25 mouse cellular contexts compared by ENCODE assay signal in the genomic region with DNA sequence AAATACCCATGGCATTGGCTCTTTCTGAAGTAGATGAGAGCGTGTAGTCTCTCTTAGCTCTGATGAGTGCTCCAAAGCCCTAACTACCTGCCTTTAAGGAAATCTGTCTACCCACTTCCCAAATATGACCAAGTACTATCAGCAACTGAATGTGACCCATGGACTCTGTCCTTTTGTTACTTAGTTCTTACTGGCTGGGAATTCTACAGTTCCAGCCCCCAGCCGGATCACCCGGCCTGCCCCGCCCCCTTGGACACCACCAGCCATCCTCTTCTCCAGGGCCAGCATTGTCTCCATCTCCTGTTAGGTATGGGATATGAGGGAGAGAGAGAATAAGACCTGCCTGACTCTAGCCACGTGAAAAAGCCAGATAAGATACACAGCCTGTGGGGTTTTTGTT. TPM values are rescaled to one million over a fixed set of nuclear protein-coding genes. Genes with fewer than 3 reads are reported as not detected.
DNase-seq lines count a peak whose midpoint lies in the region; ATAC-seq and TF ChIP-seq lines count a peak whose summit lies in the region.
"Had no signal": no experiment of that assay in that cellular context is flagged by ENCODE, and none has a peak within 500 bp of the region (broad histone marks: within the 10 kb centered on the region; RNA-seq: fewer than 3 reads in every experiment).

TSS of gene Slc27a5 (minus strand) at position 140 of the 400 bp plus-strand sequence.

- peak within 1 kb of the TSS; percentile 91 for H3K9ac ChIP-seq in liver, adult 2 months (ENCODE audit: low read depth, low read length)
- no peak within 1 kb of the TSS for H3K9ac ChIP-seq in liver, embryonic 11.5 days (ENCODE audit: low read depth, low read length)
- no peak within 1 kb of the TSS for H3K9ac ChIP-seq in liver, embryonic 13.5 days
- H3K9ac ChIP-seq in liver, postnatal 0 days (replicated peaks): peak within 1 kb of the TSS; percentile 58
- H3K9ac ChIP-seq: embryonic facial prominence, embryonic 15.5 days; forebrain, embryonic 15.5 days; hindbrain, embryonic 12.5 days had no signal

- DNase-seq in liver, adult 2 months (ENCODE audit: extremely low read depth, low read depth, low spot score): peak; percentile 97
- DNase-seq in liver: no peak
- no peak for DNase-seq in liver, embryonic 11.5 days (ENCODE audit: low spot score)
- DNase-seq in liver, embryonic 13.5 days: no peak
- DNase-seq in liver, postnatal 0 days: peak; percentile 59
- no peak for DNase-seq in left cerebral cortex, postnatal 4 days
- no peak for DNase-seq in gastrocnemius, adult 8-10 months (ENCODE audit: low spot score in 2 of 2)
- DNase-seq: adrenal gland, postnatal 36 days; cerebellum, adult 2 months; cerebellum, postnatal 14 days; embryo, embryonic 11 days; gastrocnemius, postnatal 10 days; heart, adult 18-20 months; heart, postnatal 10 days; heart, postnatal 4 days had no signal

- H3K79me2 ChIP-seq in liver, adult 2 months (ENCODE audit: control insufficient read depth, insufficient read depth, low read length): peaks cover 4% of the 10 kb centered on the region; the same call in 1 of the 2 replicates

- H3K27ac ChIP-seq in liver, adult 2 months (replicated peaks; ENCODE audit: insufficient read depth, low read depth, low read length): peak within 1 kb of the TSS; percentile 98
- no peak within 1 kb of the TSS for H3K27ac ChIP-seq in liver, embryonic 11.5 days (ENCODE audit: low read depth, low read length)
- no peak within 1 kb of the TSS for H3K27ac ChIP-seq in liver, embryonic 13.5 days
- peak within 1 kb of the TSS; percentile 85 for H3K27ac ChIP-seq in liver, postnatal 0 days (ENCODE audit: low read depth)
- H3K27ac ChIP-seq: embryonic facial prominence, embryonic 15.5 days; forebrain, embryonic 15.5 days; heart, embryonic 10.5 days; hindbrain, embryonic 12.5 days had no signal

- peak within 1 kb of the TSS; percentile 93 for H3K4me3 ChIP-seq in liver, adult 2 months (ENCODE audit: insufficient read depth, low read depth, low read length)
- no peak within 1 kb of the TSS for H3K4me3 ChIP-seq in liver, embryonic 11.5 days (ENCODE audit: low read depth, low read length)
- H3K4me3 ChIP-seq in liver, embryonic 13.5 days (replicated peaks): no peak within 1 kb of the TSS
- H3K4me3 ChIP-seq in liver, postnatal 0 days (ENCODE audit: low read depth, low read length): peak within 1 kb of the TSS; percentile 34
- H3K4me3 ChIP-seq: embryonic facial prominence, embryonic 15.5 days; forebrain, embryonic 15.5 days; heart, embryonic 10.5 days; hindbrain, embryonic 12.5 days had no signal

- WGBS in liver, adult 2 months: 15% methylated on average over 5 of the region's 5 CpGs
- 68% methylated on average over 5 of the region's 5 CpGs for WGBS in liver, embryonic 11.5 days
- WGBS in liver, embryonic 13.5 days (ENCODE audit: insufficient replicate concordance): 53% methylated on average over 5 of the region's 5 CpGs
- 48% methylated on average over 5 of the region's 5 CpGs for WGBS in liver, postnatal 0 days (ENCODE audit: insufficient replicate concordance)

- intact Hi-C loops in left cerebral cortex, postnatal 4 days (cut with DNase I): no loop called here

- ATAC-seq in liver, embryonic 11.5 days (replicated peaks; ENCODE audit: low FRiP score): 0 out of 2 replicates have a peak, but pooled peaks have one; percentile 29
- peak; percentile 53 for ATAC-seq in liver, embryonic 13.5 days (ENCODE audit: low read depth)
- ATAC-seq in liver, postnatal 0 days: peak; percentile 78
- ATAC-seq: CD4-positive, CD25-positive, alpha-beta regulatory T cell, adult 4 months; forebrain, embryonic 15.5 days; hindbrain, embryonic 16.5 days had no signal

- no peaks in the 10 kb centered on the region for H3K27me3 ChIP-seq in liver, adult 2 months (ENCODE audit: control insufficient read depth, insufficient read depth, low read length)
- H3K27me3 ChIP-seq in liver, embryonic 11.5 days (replicated peaks; ENCODE audit: control insufficient read depth, insufficient read depth, low read length): no peaks in the 10 kb centered on the region
- no peaks in the 10 kb centered on the region for H3K27me3 ChIP-seq in liver, embryonic 13.5 days
- no peaks in the 10 kb centered on the region for H3K27me3 ChIP-seq in liver, postnatal 0 days (ENCODE audit: insufficient read depth, low read length)
- H3K27me3 ChIP-seq: embryonic facial prominence, embryonic 15.5 days; forebrain, embryonic 15.5 days; hindbrain, embryonic 12.5 days had no signal

- TF ChIP-seq CTCF in liver, adult 2 months (IDR thresholded peaks at IDR 0.05; ENCODE audit: low read depth, low read length): no peak
- TF ChIP-seq CTCF in liver, postnatal 0 days (IDR thresholded peaks at IDR 0.05; ENCODE audit: low read depth): no peak

- TF ChIP-seq EP300 in liver, postnatal 0 days (IDR thresholded peaks at IDR 0.05; ENCODE audit: low read depth): peak; percentile 38; the same call in 1 of the 2 replicates

- H3K9me3 ChIP-seq in liver, embryonic 11.5 days (ENCODE audit: control insufficient read depth, low read length): no peaks in the 10 kb centered on the region
- no peaks in the 10 kb centered on the region for H3K9me3 ChIP-seq in liver, embryonic 13.5 days (replicated peaks)
- no peaks in the 10 kb centered on the region for H3K9me3 ChIP-seq in liver, postnatal 0 days (ENCODE audit: low read length)
- H3K9me3 ChIP-seq: embryonic facial prominence, embryonic 15.5 days; forebrain, embryonic 15.5 days; G1E; heart, embryonic 10.5 days; hindbrain, embryonic 12.5 days had no signal

- no peak for TF ChIP-seq POLR2A in liver, adult 2 months (IDR thresholded peaks at IDR 0.05; ENCODE audit: extremely low read depth, insufficient read depth, low read length)

- peaks cover 18% of the 10 kb centered on the region for H3K4me1 ChIP-seq in liver, adult 2 months (ENCODE audit: control insufficient read depth, insufficient read depth, low read length)
- no peaks in the 10 kb centered on the region for H3K4me1 ChIP-seq in liver, embryonic 11.5 days (replicated peaks; ENCODE audit: control insufficient read depth, insufficient read depth, low read length)
- peaks cover 11% of the 10 kb centered on the region; the same call in 1 of the 2 replicates for H3K4me1 ChIP-seq in liver, embryonic 13.5 days (replicated peaks)
- no peaks in the 10 kb centered on the region for H3K4me1 ChIP-seq in liver, postnatal 0 days (ENCODE audit: insufficient read depth)
- H3K4me1 ChIP-seq: embryonic facial prominence, embryonic 15.5 days; forebrain, embryonic 15.5 days; heart, embryonic 10.5 days; hindbrain, embryonic 12.5 days had no signal

- H3K4me2 ChIP-seq in liver, embryonic 11.5 days: no peak within 1 kb of the TSS
- H3K4me2 ChIP-seq in liver, embryonic 13.5 days: no peak within 1 kb of the TSS; the same call in 1 of the 2 replicates
- H3K4me2 ChIP-seq in liver, postnatal 0 days (ENCODE audit: low read depth, low read length): peak within 1 kb of the TSS; percentile 68
- H3K4me2 ChIP-seq: embryonic facial prominence, embryonic 15.5 days; forebrain, embryonic 15.5 days; hindbrain, embryonic 12.5 days had no signal

- peaks cover 19% of the 10 kb centered on the region for H3K36me3 ChIP-seq in liver, adult 2 months (ENCODE audit: control insufficient read depth, insufficient read depth, low read length)
- no peaks in the 10 kb centered on the region for H3K36me3 ChIP-seq in liver, embryonic 11.5 days (ENCODE audit: control insufficient read depth, insufficient read depth, low read length)
- no peaks in the 10 kb centered on the region for H3K36me3 ChIP-seq in liver, embryonic 13.5 days
- H3K36me3 ChIP-seq in liver, postnatal 0 days (replicated peaks; ENCODE audit: insufficient read depth, low read length): 0 out of 2 replicates have a peak, but pooled peaks cover 5% of the 10 kb centered on the region
- H3K36me3 ChIP-seq: embryonic facial prominence, embryonic 15.5 days; heart, embryonic 10.5 days had no signal

RNA-seq across cellular contexts. Expression of gene Slc27a5, which starts in this region (rescaled TPM):
- total RNA-seq in liver, adult 2 months (2014; rRNA removed): 1,289 and 1,401 TPM in 2 replicates
- 1,497 and 1,713 TPM in 2 replicates for polyA plus RNA-seq in liver, adult 2 months (2012; rRNA removed)
- 0.52 and 1.1 TPM in 2 replicates for polyA plus RNA-seq in liver, embryonic 11.5 days (2014; fragmentation: Nextera tagmentation; extraction: Ambion mirVana)
- 4.5 and 4.9 TPM in 2 replicates for polyA plus RNA-seq in liver, embryonic 13.5 days (2015; fragmentation: Nextera tagmentation; extraction: Ambion mirVana)
- polyA plus RNA-seq in liver, postnatal 0 days (2015; fragmentation: Nextera tagmentation; extraction: Ambion mirVana): 103 and 122 TPM in 2 replicates
- total RNA-seq in left cerebral cortex, postnatal 4 days (2021): under 1 TPM; 0.32 to 0.36 TPM
- under 1 TPM in 1 of 4 experiments, not detected in 3; 0.16 TPM for total RNA-seq in gastrocnemius, adult 8-10 months (2022)
- total RNA-seq: common myeloid progenitor, adult 5-6 weeks; heart, adult 18-20 months; heart, postnatal 10 days; heart, postnatal 4 days had no signal
- polyA plus RNA-seq: embryonic facial prominence, embryonic 11.5 days; G1E; heart, embryonic 10.5 days; heart, embryonic 14.5 days had no signal

Comparison
In these comparisons a context has a peak if more than half of its experiments do, and no peak if none do; other contexts are left out.
1. RNA of gene Slc27a5 (total RNA-seq): 1,289 to 1,401 TPM in liver, adult 2 months; 0.32 to 0.36 TPM in left cerebral cortex, postnatal 4 days and 0.16 TPM in gastrocnemius, adult 8-10 months; every median in the first group is over 100 times any median in the second.
2. RNA of gene Slc27a5 (polyA plus RNA-seq): 1,497 to 1,713 TPM in liver, adult 2 months and 103 to 122 TPM in liver, postnatal 0 days; 4.5 to 4.9 TPM in liver, embryonic 13.5 days and 0.52 to 1.1 TPM in liver, embryonic 11.5 days; every median in the first group is over 10 times any median in the second.
3. RNA of gene Slc27a5 (polyA plus RNA-seq): 1,497 to 1,713 TPM in liver, adult 2 months; 103 to 122 TPM in liver, postnatal 0 days; every median in the first group is over 10 times any median in the second.
4. DNase-seq: peak in liver, adult 2 months (single experiment) and liver, postnatal 0 days (single experiment); none in liver (single experiment), liver, embryonic 11.5 days (single experiment), liver, embryonic 13.5 days (single experiment), left cerebral cortex, postnatal 4 days (single experiment) and gastrocnemius, adult 8-10 months (0 of 2).
5. H3K27ac ChIP-seq: peak in liver, adult 2 months (single experiment) and liver, postnatal 0 days (single experiment); none in liver, embryonic 11.5 days (single experiment) and liver, embryonic 13.5 days (single experiment).
6. H3K4me3 ChIP-seq: peak in liver, adult 2 months (single experiment) and liver, postnatal 0 days (single experiment); none in liver, embryonic 11.5 days (single experiment) and liver, embryonic 13.5 days (single experiment).
7. H3K9ac ChIP-seq: peak in liver, adult 2 months (single experiment) and liver, postnatal 0 days (single experiment); none in liver, embryonic 11.5 days (single experiment) and liver, embryonic 13.5 days (single experiment).
8. Peak in every context shown above with its lines, with median percentiles within 50 percentile points of each other: ATAC-seq.